Mouse (Mus musculus) left cerebral cortex, postnatal 10 days (tissue): ENCODE data around the gene Dnah8. TPM values are rescaled to one million over a fixed set of nuclear protein-coding genes. Genes with fewer than 3 reads are reported as not detected.

Experiments used
- DNase-seq, 2 experiments: peaks; one replicate each; pipeline ENCODE4 v3.0.0; 2021 to 2022; ENCODE audit warnings: low spot score in 2 of 2, mixed read lengths in 1 of 2; ENCODE audit errors: extremely low spot score in 1 of 2
- intact Hi-C: fragments of 180-260 bp; cut with DNase I; formaldehyde crosslinking; loops from one replicate; pipeline ENCODE4 v1.15.1; 2025
- total RNA-seq, 2 experiments: library from RNA; stranded (reverse); gene quantifications; 2 replicates each; pipeline ENCODE4 v1.2.3; 2021

The Dnah8 gene
- total RNA-seq, 2 experiments from 2014 or later = 1.4 to 4.6 TPM

GRCm38 (mm10) chr17:30648770-30649169 is 24.6 kb downstream of the Dnah8 start:
- DNase-seq = no peak
- intact Hi-C loops = no loop called here

- intact Hi-C loops = no loop called here
- no peak for DNase-seq
Observed at GRCm38 (mm10) chr17:30653010-30653409, 28.9 kb downstream of the Dnah8 start.

GRCm38 (mm10) chr17:30657530-30658151 is 33.5 kb downstream of the Dnah8 start:
- intact Hi-C loops = no loop called here
- no peak for DNase-seq

GRCm38 (mm10) chr17:30658152-30658544 is 34.0 kb downstream of the Dnah8 start:
- intact Hi-C loops = no loop called here
- DNase-seq = peak; percentile 64 to 81

GRCm38 (mm10) chr17:30662131-30662530 is 38.0 kb downstream of the Dnah8 start:
- DNase-seq = no peak
- intact Hi-C loops = no loop called here

- intact Hi-C loops = no loop called here
- DNase-seq = no peak
Observed at GRCm38 (mm10) chr17:30663170-30663569, 39.0 kb downstream of the Dnah8 start.

- intact Hi-C loops = no loop called here
- DNase-seq = no peak
Observed at GRCm38 (mm10) chr17:30664856-30665255, 40.7 kb downstream of the Dnah8 start.

GRCm38 (mm10) chr17:30672556-30672955 is 48.4 kb downstream of the Dnah8 start:
- no peak for DNase-seq
- intact Hi-C loops = no loop called here

- intact Hi-C loops = no loop called here
- DNase-seq = no peak
Observed at GRCm38 (mm10) chr17:30673023-30673422, 48.9 kb downstream of the Dnah8 start.

- peak in 1 of 2 experiments; percentile 20 for DNase-seq
Observed at GRCm38 (mm10) chr17:30675021-30675740, 51.0 kb downstream of the Dnah8 start.

GRCm38 (mm10) chr17:30678523-30678922 is 54.4 kb downstream of the Dnah8 start:
- intact Hi-C loops = no loop called here
- DNase-seq = no peak

More at GRCm38 (mm10) chr17:30675021-30675740, 51.0 kb downstream of the Dnah8 start:
- intact Hi-C loops = no loop called here

GRCm38 (mm10) chr17:30679612-30680011 is 55.5 kb downstream of the Dnah8 start:
- no peak for DNase-seq
- intact Hi-C loops = no loop called here

- intact Hi-C loops = no loop called here
- DNase-seq = no peak
Observed at GRCm38 (mm10) chr17:30681604-30682003, 57.5 kb downstream of the Dnah8 start.

GRCm38 (mm10) chr17:30690181-30690580 is 66.0 kb downstream of the Dnah8 start:
- intact Hi-C loops = no loop called here
- DNase-seq = no peak

GRCm38 (mm10) chr17:30691481-30691880 is 67.3 kb downstream of the Dnah8 start:
- DNase-seq = no peak
- intact Hi-C loops = no loop called here

- intact Hi-C loops = no loop called here
- no peak for DNase-seq
Observed at GRCm38 (mm10) chr17:30694281-30694680, 70.1 kb downstream of the Dnah8 start.

GRCm38 (mm10) chr17:30714732-30715131 is 90.6 kb downstream of the Dnah8 start:
- no peak for DNase-seq
- intact Hi-C loops = no loop called here

- intact Hi-C loops = no loop called here
- DNase-seq = no peak
Observed at GRCm38 (mm10) chr17:30718197-30718596, 94.0 kb downstream of the Dnah8 start.

GRCm38 (mm10) chr17:30719031-30719430 is 94.9 kb downstream of the Dnah8 start:
- intact Hi-C loops = no loop called here
- no peak for DNase-seq

GRCm38 (mm10) chr17:30727788-30728187 is 103.6 kb downstream of the Dnah8 start:
- no peak for DNase-seq
- intact Hi-C loops = no loop called here
